Mouse (Mus musculus) neural tube, embryonic 14.5 days (tissue): ENCODE measurements around the gene Arhgap42. TPM values are rescaled to one million over a fixed set of nuclear protein-coding genes. Genes with fewer than 3 reads are reported as not detected.

Experiments used
- ATAC-seq: fragments of 200-750 bp; cut with Nextera tagmentation; 2 replicates; pipeline ENCODE4 v1.8.0; 2017; ENCODE audit warnings: low read depth, mild to moderate bottlenecking, moderate TSS enrichment, moderate library complexity
- H3K27ac ChIP-seq: fragments of 300-500 bp; sonication (generic); 2 replicates; pipeline ENCODE4 v1.5.1; 2014; ENCODE audit warnings: low read depth, mild to moderate bottlenecking, control low read depth, low read length, moderate library complexity, mixed read lengths
- H3K27me3 ChIP-seq: fragments of 300-500 bp; sonication (generic); 2 replicates; pipeline ENCODE4 v1.6.1; 2014; ENCODE audit warnings: low read length; ENCODE audit not compliant: control insufficient read depth, insufficient read depth
- H3K36me3 ChIP-seq: fragments of 300-500 bp; sonication (generic); 2 replicates; pipeline ENCODE4 v1.6.1; 2014; ENCODE audit warnings: low read length, mixed read lengths; ENCODE audit not compliant: control insufficient read depth, insufficient read depth
- H3K4me1 ChIP-seq: fragments of 300-500 bp; sonication (generic); 2 replicates; pipeline ENCODE4 v1.6.1; 2014; ENCODE audit warnings: low read length; ENCODE audit not compliant: control insufficient read depth, insufficient read depth
- H3K4me2 ChIP-seq: fragments of 300-500 bp; sonication (generic); 2 replicates; pipeline ENCODE4 v1.6.1; 2014; ENCODE audit warnings: mild to moderate bottlenecking, low read depth, low read length, control low read depth
- H3K4me3 ChIP-seq: fragments of 300-500 bp; sonication (generic); 2 replicates; pipeline ENCODE4 v1.5.1; 2014; ENCODE audit warnings: low read depth, low read length, control low read depth, mixed read lengths
- H3K9ac ChIP-seq: fragments of 300-500 bp; sonication (generic); replicated peaks from 2 replicates; pipeline ENCODE4 v1.6.1; 2014; ENCODE audit warnings: low read depth, mild to moderate bottlenecking, control low read depth, low read length, mixed read lengths
- H3K9me3 ChIP-seq: fragments of 300-500 bp; sonication (generic); 2 replicates; pipeline ENCODE4 v1.6.1; 2016; ENCODE audit warnings: low read length; ENCODE audit not compliant: control insufficient read depth
- WGBS: fragments of 180-500 bp; shearing (Covaris S2); extraction: QIAGEN DNeasy Blood & Tissue Kit; methylation state at CpG from one replicate; pipeline ENCODE4 v1.1.7; 2014; 5-methylcytosine and 5-hydroxymethylcytosine counted together
- polyA plus RNA-seq: library from polyadenylated mRNA; unstranded; fragments of >200 nt; fragmentation: Nextera tagmentation; extraction: Ambion mirVana; gene quantifications from 2 replicates; pipeline ENCODE4 v1.2.1, GENCODE M21; 2014

Gene Arhgap42
- polyA plus RNA-seq, 1 experiment from 2014 or later = 14.2 TPM

DNA sequence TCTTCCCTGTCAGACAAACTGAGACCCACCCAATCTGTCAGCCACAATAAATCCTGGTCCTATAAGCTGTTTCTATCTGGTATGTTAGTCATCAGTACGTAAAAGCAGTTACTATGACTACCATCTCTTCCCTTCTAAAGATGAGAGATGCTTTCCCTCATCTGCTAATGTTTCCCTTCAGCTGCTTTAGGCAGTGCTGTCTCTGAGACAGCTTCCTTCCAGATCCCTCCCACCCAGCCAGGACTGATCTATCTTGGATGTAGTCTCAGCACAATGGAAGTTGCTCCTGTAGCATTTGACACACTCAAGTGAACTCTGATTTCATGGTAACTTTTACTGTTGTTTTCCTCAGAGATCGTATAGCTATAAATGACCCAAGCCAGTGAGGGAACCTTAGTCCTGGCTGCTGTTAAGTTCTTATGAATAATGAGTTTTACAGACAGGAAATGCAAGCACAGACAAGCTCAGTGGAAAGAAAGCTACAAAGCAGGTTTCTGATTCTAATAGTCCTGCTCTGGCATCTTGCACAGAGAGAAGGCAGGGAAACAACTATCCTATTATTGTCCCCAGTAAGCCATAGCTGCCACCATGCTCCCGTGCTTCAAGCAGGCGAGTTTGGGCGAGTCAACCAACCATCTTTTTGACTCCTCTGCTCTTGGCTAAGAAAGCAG is 67.6 kb downstream of the Arhgap42 start:
- Histone ChIP-seq H3K36me3 (no peaks in the 10 kb centered on the region), H3K27ac (no peak overlapping the region), H3K4me2 (no peak overlapping the region), H3K9ac (no peak overlapping the region), H3K27me3 (no peaks in the 10 kb centered on the region), H3K4me3 (no peak overlapping the region), H3K9me3 (no peaks in the 10 kb centered on the region), H3K4me1 (no peaks in the 10 kb centered on the region)
- 56% methylated on average over 5 of the region's 5 CpGs for WGBS
- no peak for ATAC-seq

DNA sequence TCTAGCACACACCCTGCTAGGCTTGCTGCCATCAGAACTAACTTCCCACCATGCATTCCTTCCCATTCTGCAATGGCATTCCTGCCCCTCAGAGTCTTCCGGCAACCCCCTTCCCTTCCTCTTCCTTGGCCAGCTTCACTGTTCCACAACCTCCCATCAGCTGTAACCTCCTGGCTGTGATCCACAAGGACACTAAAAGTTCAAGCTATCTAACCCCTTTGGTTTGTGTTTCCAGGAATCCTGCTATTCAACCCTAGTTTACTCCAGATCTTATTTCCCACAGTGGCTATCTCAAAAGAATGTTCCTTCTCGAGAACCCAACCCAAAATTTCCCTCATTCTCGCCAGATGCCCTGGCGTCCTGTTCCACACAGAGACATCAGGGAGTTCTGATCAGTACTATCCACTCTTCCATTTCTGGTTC is 73.2 kb downstream of the Arhgap42 start:
- no peaks in the 10 kb centered on the region for H3K9me3 ChIP-seq
- no peaks in the 10 kb centered on the region for H3K36me3 ChIP-seq
- H3K4me3 ChIP-seq = no peak overlapping the region
- ATAC-seq = no peak
- H3K4me1 ChIP-seq = no peaks in the 10 kb centered on the region
- no peak overlapping the region for H3K27ac ChIP-seq
- no peak overlapping the region for H3K9ac ChIP-seq
- no peak overlapping the region for H3K4me2 ChIP-seq
- H3K27me3 ChIP-seq = no peaks in the 10 kb centered on the region
- WGBS = 82% methylated on average over 4 of the region's 4 CpGs

DNA sequence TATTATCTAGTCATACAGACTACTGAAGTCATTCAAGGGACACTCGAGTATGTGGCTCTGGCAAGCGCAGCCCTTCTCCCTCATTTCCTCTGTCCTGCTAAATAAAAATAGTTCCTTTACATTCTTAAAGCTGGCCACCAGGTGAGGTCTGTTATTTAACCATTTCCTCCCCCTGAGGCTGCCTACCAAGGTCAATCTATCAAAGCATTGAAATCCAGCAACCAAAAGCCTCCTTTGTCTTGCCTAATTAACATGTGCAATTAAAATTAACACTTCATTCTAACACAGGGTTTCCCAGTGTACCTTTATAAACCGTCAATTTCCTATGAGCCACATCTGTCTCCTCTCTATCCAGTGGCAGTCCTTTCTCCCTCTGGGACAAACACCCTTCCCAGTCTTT is 78.2 kb downstream of the Arhgap42 start:
- Histone ChIP-seq H3K4me2 (no peak overlapping the region), H3K36me3 (no peaks in the 10 kb centered on the region), H3K27ac (no peak overlapping the region), H3K9ac (no peak overlapping the region), H3K4me3 (no peak overlapping the region), H3K27me3 (no peaks in the 10 kb centered on the region), H3K4me1 (no peaks in the 10 kb centered on the region), H3K9me3 (no peaks in the 10 kb centered on the region)
- 25% methylated on average over 3 of the region's 3 CpGs for WGBS
- ATAC-seq = no peak

DNA sequence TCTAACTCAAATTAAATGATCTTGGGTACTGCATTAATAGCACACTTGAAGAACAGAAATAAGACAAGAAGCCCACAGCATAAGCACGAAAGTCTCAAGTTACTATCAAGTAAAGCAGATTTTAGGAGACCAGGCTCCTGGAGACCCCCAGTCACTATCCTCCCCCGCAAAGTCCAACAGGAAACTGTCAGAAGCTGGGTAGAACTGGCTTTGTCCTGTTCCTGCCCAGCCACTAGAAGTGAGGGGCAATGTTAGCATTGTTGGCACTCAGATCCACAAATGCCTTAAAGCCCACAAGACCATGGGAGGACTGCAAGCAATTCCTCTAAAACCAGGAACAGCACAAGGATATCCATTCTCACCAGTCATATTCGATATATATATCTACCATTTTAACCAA is 80.7 kb downstream of the Arhgap42 start:
- Histone ChIP-seq H3K36me3 (no peaks in the 10 kb centered on the region), H3K4me1 (no peaks in the 10 kb centered on the region), H3K4me3 (no peak overlapping the region), H3K9me3 (no peaks in the 10 kb centered on the region), H3K27ac (no peak overlapping the region), H3K27me3 (no peaks in the 10 kb centered on the region), H3K9ac (no peak overlapping the region), H3K4me2 (no peak overlapping the region)
- no peak for ATAC-seq
- 88% methylated on average over 3 of the region's 3 CpGs for WGBS

DNA sequence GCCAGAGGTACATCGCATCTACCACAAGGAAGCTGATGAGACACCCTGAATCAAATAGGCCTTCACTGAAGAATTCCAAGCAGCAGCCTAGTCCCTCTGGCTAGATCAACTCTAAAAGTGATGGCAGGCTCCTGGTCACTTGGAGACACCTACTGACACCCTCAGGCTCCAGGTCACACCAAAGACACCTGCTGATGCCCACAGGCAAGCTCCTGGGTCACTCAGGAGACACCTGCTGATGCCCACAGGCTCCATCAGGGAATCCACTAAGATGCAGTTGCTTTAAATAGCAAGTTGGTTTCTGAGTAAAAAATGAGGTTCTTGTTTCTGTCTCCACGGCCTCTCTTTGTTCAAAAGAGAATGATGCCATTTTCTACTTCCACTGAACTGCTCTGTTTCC is 81.5 kb downstream of the Arhgap42 start:
- Histone ChIP-seq H3K4me1 (no peaks in the 10 kb centered on the region), H3K4me3 (no peak overlapping the region)

DNA sequence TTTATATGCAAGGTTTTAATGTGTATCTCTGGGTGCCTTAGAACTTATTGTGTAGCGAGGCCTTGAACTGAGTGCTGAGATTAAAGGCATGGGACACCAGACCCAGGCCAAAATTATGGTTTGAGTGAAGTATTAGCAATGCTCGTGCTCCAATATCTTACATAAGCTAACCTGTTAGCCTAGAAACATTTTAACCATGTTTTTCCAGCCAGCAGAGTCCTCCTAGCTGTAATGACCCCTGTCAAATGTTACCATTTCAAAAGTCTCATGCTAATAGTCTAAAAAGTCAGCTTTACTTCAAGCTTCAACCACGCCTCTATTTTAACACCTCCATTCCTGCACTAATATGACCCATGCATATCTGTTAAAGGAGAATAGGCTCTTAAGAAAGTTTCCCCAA is 84.3 kb downstream of the Arhgap42 start:
- ATAC-seq = no peak
- no peak overlapping the region for H3K4me3 ChIP-seq
- no peaks in the 10 kb centered on the region for H3K4me1 ChIP-seq
- H3K27ac ChIP-seq = no peak overlapping the region
- no peaks in the 10 kb centered on the region for H3K27me3 ChIP-seq
- no peaks in the 10 kb centered on the region for H3K9me3 ChIP-seq
- 92% methylated on average over 3 of the region's 3 CpGs for WGBS
- H3K36me3 ChIP-seq = no peaks in the 10 kb centered on the region
- no peak overlapping the region for H3K9ac ChIP-seq
- no peak overlapping the region for H3K4me2 ChIP-seq

More for the DNA sequence above, 81.5 kb downstream of the Arhgap42 start:
- 66% methylated on average over 2 of the region's 2 CpGs for WGBS
- Histone ChIP-seq H3K9me3 (no peaks in the 10 kb centered on the region), H3K27me3 (no peaks in the 10 kb centered on the region), H3K4me2 (no peak overlapping the region), H3K27ac (no peak overlapping the region), H3K9ac (no peak overlapping the region), H3K36me3 (no peaks in the 10 kb centered on the region)
- ATAC-seq = no peak

DNA sequence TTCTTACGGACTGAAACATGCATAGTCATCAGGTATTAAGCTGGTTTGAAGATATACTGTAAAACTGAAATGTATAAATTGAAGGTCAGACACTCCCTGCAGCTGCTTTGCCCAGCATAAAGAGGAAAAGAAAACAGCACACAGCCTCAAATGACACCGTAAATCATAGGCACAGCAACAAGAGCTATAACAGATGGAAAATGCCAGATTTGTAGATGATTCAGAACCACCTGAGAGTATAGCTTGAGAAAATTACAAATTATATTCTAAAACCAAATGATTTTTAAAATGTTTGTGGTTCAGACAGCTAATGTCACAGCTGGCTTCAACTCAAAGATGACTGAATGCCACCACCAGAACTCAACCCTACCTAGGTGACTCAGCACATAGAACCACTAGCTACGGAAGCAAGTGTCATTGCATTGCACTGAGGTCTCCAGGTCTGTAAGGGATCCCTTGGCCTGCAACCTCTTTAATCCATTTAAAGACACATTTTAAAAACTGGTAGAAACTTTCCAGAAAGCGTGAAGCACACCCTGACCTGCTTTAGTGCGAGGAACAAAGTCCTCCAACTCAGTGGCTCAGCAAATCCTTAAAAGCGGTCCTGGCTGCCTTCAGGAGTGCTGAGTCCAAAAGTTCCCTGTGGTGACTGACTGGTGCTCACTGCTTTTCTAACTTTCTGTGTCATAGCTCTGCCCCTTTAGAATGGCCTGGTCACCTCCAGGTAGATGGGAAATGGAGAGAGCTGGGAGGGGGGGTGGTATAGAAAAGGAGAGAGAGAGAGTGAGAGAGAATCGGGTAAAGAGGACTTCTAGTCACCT is 94.4 kb downstream of the Arhgap42 start:
- H3K27me3 ChIP-seq = no peaks in the 10 kb centered on the region
- no peaks in the 10 kb centered on the region for H3K4me1 ChIP-seq
- no peak overlapping the region for H3K4me2 ChIP-seq
- ATAC-seq = no peak
- 90% methylated on average over 7 of the region's 7 CpGs for WGBS
- H3K36me3 ChIP-seq = no peaks in the 10 kb centered on the region
- H3K27ac ChIP-seq = no peak overlapping the region
- no peak overlapping the region for H3K4me3 ChIP-seq
- no peak overlapping the region for H3K9ac ChIP-seq
- no peaks in the 10 kb centered on the region for H3K9me3 ChIP-seq

DNA sequence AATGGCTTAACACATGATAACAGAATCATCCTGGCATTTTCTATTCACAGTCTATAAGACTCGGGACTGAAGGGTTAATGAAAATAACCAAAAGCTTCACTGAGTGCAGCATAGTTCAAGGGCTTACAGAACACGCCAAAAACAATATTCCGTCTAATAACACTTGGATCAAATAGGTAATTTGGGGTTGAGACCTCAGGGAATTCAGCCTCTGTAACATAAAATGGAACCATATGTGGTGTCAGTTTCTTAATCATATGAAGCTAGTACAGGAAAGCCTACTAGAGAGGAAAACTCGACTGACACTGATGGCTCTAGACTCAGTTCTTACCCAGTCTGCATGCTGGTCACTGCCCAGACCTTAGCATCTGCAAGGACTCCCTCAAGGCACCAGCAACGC is 95.8 kb downstream of the Arhgap42 start:
- Histone ChIP-seq H3K9ac (no peak overlapping the region), H3K4me3 (no peak overlapping the region), H3K27ac (no peak overlapping the region), H3K4me1 (no peaks in the 10 kb centered on the region), H3K4me2 (no peak overlapping the region), H3K36me3 (no peaks in the 10 kb centered on the region), H3K9me3 (no peaks in the 10 kb centered on the region), H3K27me3 (no peaks in the 10 kb centered on the region)
- ATAC-seq = no peak
- WGBS = 69% methylated on average over 5 of the region's 5 CpGs

DNA sequence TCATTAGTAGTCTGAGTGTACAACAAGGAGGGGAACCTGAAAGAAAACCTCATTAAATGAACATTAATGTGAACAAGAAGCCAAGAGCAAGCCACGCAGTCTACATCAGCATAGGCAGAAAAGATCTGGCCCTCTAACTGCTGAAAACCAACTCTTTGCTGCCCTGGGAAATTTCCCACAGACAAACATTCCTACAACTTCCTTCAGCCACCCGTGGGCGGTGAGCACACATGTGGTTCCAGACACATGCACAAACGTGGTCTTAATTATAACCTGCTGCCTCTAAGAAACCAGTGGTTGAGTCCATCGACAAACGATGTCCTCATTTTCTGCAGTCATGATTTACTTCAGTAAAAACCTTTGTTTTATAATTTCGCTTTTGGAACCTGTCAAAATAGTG is 96.3 kb downstream of the Arhgap42 start:
- no peak for ATAC-seq

More for the DNA sequence above, 96.3 kb downstream of the Arhgap42 start:
- Histone ChIP-seq H3K4me2 (no peak overlapping the region), H3K27me3 (no peaks in the 10 kb centered on the region), H3K9me3 (no peaks in the 10 kb centered on the region), H3K27ac (no peak overlapping the region), H3K4me3 (no peak overlapping the region), H3K36me3 (no peaks in the 10 kb centered on the region), H3K9ac (no peak overlapping the region), H3K4me1 (no peaks in the 10 kb centered on the region)
- 70% methylated on average over 7 of the region's 7 CpGs for WGBS
